Mouse (Mus musculus): Measurements from ENCODE around the gene Ddx1.

GRCm38 (mm10) chr12:13211746-13212482, 37.1 kb downstream of the Ddx1 start:
- TF ChIP-seq CTCF (IDR thresholded peaks at IDR 0.05; ENCODE audit: control insufficient read depth, insufficient read depth, insufficient read length) (no peak), MYOG (IDR thresholded peaks at IDR 0.05; ENCODE audit: control insufficient read depth, extremely low read depth, insufficient read length) (no peak), MYOD1 (IDR thresholded peaks at IDR 0.05; ENCODE audit: control insufficient read depth, insufficient read length, low read depth) (no peak), CEBPB (IDR thresholded peaks at IDR 0.05; ENCODE audit: low read depth) (no peak), MAX (IDR thresholded peaks at IDR 0.05) (no peak), USF1 (IDR thresholded peaks at IDR 0.05; ENCODE audit: low read depth) (no peak), FOSL1 (IDR thresholded peaks at IDR 0.05; ENCODE audit: insufficient read depth, low read length, poor library complexity, severe bottlenecking) (no peak)

Measured in C2C12 (cell line).